7 mouse cellular contexts compared by ENCODE assay signal in the genomic region with DNA sequence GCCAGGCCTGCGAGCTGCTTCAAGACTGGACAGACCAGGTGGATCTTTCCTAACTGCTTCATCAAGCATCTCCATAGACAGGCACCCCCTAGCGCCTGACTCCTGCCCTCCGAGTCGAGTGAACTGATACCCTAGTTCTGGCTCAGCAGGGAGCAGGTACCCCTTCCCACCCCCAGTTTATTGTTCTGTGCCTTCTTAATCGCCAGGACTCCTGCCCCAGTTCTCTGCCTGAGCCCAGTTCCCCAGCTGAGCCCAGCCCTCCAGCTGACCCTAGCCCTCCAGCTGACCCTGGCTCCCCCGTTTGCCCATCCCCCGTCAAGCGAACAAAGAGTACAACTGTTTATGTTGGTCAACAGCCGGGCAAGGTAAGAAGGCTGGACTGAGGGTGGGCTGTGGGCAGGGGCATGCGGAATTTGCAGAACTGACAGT. TPM values are rescaled to one million over a fixed set of nuclear protein-coding genes. Genes with fewer than 3 reads are reported as not detected.
DNase-seq lines count a peak whose midpoint lies in the region; ATAC-seq and TF ChIP-seq lines count a peak whose summit lies in the region.

No protein-coding gene starts in this region.

- H3K4me1 ChIP-seq in lung, embryonic 16.5 days (replicated peaks; ENCODE audit: control insufficient read depth, insufficient read depth, low read length): peaks cover 19% of the 10 kb centered on the region
- H3K4me1 ChIP-seq in embryonic facial prominence, embryonic 14.5 days (ENCODE audit: control insufficient read depth, insufficient read depth, low read length): peaks cover 16% of the 10 kb centered on the region
- H3K4me1 ChIP-seq in limb, embryonic 11.5 days (ENCODE audit: control insufficient read depth, insufficient read depth, low read length): peaks cover 14% of the 10 kb centered on the region

- no peak for TF ChIP-seq CTCF in gastrocnemius, adult 2 months (IDR thresholded peaks at IDR 0.05)

- H3K9me3 ChIP-seq in lung, embryonic 16.5 days (ENCODE audit: control insufficient read depth, low read length): no peaks in the 10 kb centered on the region
- no peaks in the 10 kb centered on the region for H3K9me3 ChIP-seq in embryonic facial prominence, embryonic 14.5 days (ENCODE audit: control insufficient read depth, low read length)
- no peaks in the 10 kb centered on the region for H3K9me3 ChIP-seq in limb, embryonic 11.5 days (ENCODE audit: control insufficient read depth, low read length)

- H3K4me3 ChIP-seq in lung, embryonic 16.5 days (ENCODE audit: low read length): peak overlapping the region; percentile 82
- H3K4me3 ChIP-seq in embryonic facial prominence, embryonic 14.5 days (ENCODE audit: low read depth, low read length): peak overlapping the region; percentile 92
- H3K4me3 ChIP-seq in limb, embryonic 11.5 days (ENCODE audit: low read depth, low read length): peak overlapping the region; percentile 83
- H3K4me3 ChIP-seq in gastrocnemius, adult 2 months: no peak overlapping the region; the same call in 1 of the 2 replicates

- H3K9ac ChIP-seq in lung, embryonic 16.5 days (ENCODE audit: low read length): peak overlapping the region; percentile 87
- peak overlapping the region; percentile 97 for H3K9ac ChIP-seq in embryonic facial prominence, embryonic 14.5 days (ENCODE audit: low read depth, low read length)
- peak overlapping the region; percentile 86 for H3K9ac ChIP-seq in limb, embryonic 11.5 days (ENCODE audit: low read length)

- intact Hi-C loops in gastrocnemius, adult 2 months (cut with DNase I): no loop called here

- no peak for ATAC-seq in lung, embryonic 16.5 days (ENCODE audit: low read depth)
- ATAC-seq in embryonic facial prominence, embryonic 14.5 days (ENCODE audit: low read depth): no peak
- no peak for ATAC-seq in limb, embryonic 11.5 days (ENCODE audit: insufficient number of reproducible peaks, low FRiP score, low TSS enrichment, low read depth)

- 6% methylated on average over 10 of the region's 10 CpGs for WGBS in lung, embryonic 16.5 days
- WGBS in embryonic facial prominence, embryonic 14.5 days: 8% methylated on average over 10 of the region's 10 CpGs
- WGBS in limb, embryonic 11.5 days: 20% methylated on average over 10 of the region's 10 CpGs

- H3K27me3 ChIP-seq in lung, embryonic 16.5 days (ENCODE audit: control insufficient read depth, insufficient read depth, low read depth, low read length): no peaks in the 10 kb centered on the region
- no peaks in the 10 kb centered on the region for H3K27me3 ChIP-seq in embryonic facial prominence, embryonic 14.5 days (replicated peaks; ENCODE audit: control insufficient read depth, insufficient read depth, low read length)
- no peaks in the 10 kb centered on the region for H3K27me3 ChIP-seq in limb, embryonic 11.5 days (ENCODE audit: control insufficient read depth, insufficient read depth, low read length)

- H3K36me3 ChIP-seq in lung, embryonic 16.5 days (ENCODE audit: control insufficient read depth, insufficient read depth, low read length): peaks cover 16% of the 10 kb centered on the region
- peaks cover 48% of the 10 kb centered on the region for H3K36me3 ChIP-seq in embryonic facial prominence, embryonic 14.5 days (ENCODE audit: control insufficient read depth, insufficient read depth, low read length)
- H3K36me3 ChIP-seq in limb, embryonic 11.5 days (ENCODE audit: control insufficient read depth, insufficient read depth, low read length): peaks cover 33% of the 10 kb centered on the region

- no peak for DNase-seq in lung, postnatal 14 days
- peak; percentile 47 for DNase-seq in embryonic facial prominence, embryonic 14.5 days (ENCODE audit: low spot score)
- no peak for DNase-seq in limb, embryonic 11.5 days (ENCODE audit: low spot score)
- peak; percentile 68 for DNase-seq in retina, postnatal 1 day
- no peak for DNase-seq in gastrocnemius, adult 2 months
- no peak for DNase-seq in layer of hippocampus, postnatal 14 days (ENCODE audit: low spot score in 2 of 2)

- H3K27ac ChIP-seq in lung, embryonic 16.5 days (ENCODE audit: low read length): no peak overlapping the region
- H3K27ac ChIP-seq in embryonic facial prominence, embryonic 14.5 days (replicated peaks; ENCODE audit: low read depth, low read length): no peak overlapping the region; the same call in 1 of the 2 replicates
- H3K27ac ChIP-seq in limb, embryonic 11.5 days (replicated peaks; ENCODE audit: low read depth, low read length): no peak overlapping the region
- no peak overlapping the region for H3K27ac ChIP-seq in gastrocnemius, adult 2 months

- peak overlapping the region; percentile 73 for H3K4me2 ChIP-seq in lung, embryonic 16.5 days (ENCODE audit: low read depth, low read length)
- peak overlapping the region; percentile 82 for H3K4me2 ChIP-seq in embryonic facial prominence, embryonic 14.5 days (ENCODE audit: low read depth, low read length)
- H3K4me2 ChIP-seq in limb, embryonic 11.5 days (ENCODE audit: low read depth, severe bottlenecking): peak overlapping the region; percentile 87

RNA-seq across cellular contexts. Expression of gene Cdt1, which starts 1.1 kb away (rescaled TPM):
- polyA plus RNA-seq in lung, embryonic 16.5 days (2015; fragmentation: Nextera tagmentation; extraction: Ambion mirVana): 39.1 and 41.1 TPM in 2 replicates
- polyA plus RNA-seq in embryonic facial prominence, embryonic 14.5 days (2014; fragmentation: Nextera tagmentation; extraction: Ambion mirVana): 32.9 and 33.7 TPM in 2 replicates
- polyA plus RNA-seq in limb, embryonic 11.5 days (2014; fragmentation: Nextera tagmentation; extraction: Ambion mirVana): 46.4 and 51.7 TPM in 2 replicates
- 1 to 10 TPM in 1 of 2 experiments, under 1 TPM in 1; 0.78 to 1.5 TPM for total RNA-seq in gastrocnemius, adult 2 months (2021)
- total RNA-seq in layer of hippocampus, postnatal 14 days (2021): 1 to 10 TPM; 2.0 to 2.9 TPM

RNA-seq across cellular contexts. Expression of gene Aprt, which starts 7.8 kb away (rescaled TPM):
- polyA plus RNA-seq in lung, embryonic 16.5 days (2015; fragmentation: Nextera tagmentation; extraction: Ambion mirVana): 279 and 290 TPM in 2 replicates
- 291 and 314 TPM in 2 replicates for polyA plus RNA-seq in embryonic facial prominence, embryonic 14.5 days (2014; fragmentation: Nextera tagmentation; extraction: Ambion mirVana)
- polyA plus RNA-seq in limb, embryonic 11.5 days (2014; fragmentation: Nextera tagmentation; extraction: Ambion mirVana): 271 and 284 TPM in 2 replicates
- total RNA-seq in gastrocnemius, adult 2 months (2021): 10 to 100 TPM; 40.5 to 44.8 TPM
- total RNA-seq in layer of hippocampus, postnatal 14 days (2021): 10 to 100 TPM; 74.0 to 82.4 TPM

RNA-seq across cellular contexts. Expression of gene Piezo1, which starts 17.8 kb away (rescaled TPM):
- 23.3 and 30.0 TPM in 2 replicates for polyA plus RNA-seq in lung, embryonic 16.5 days (2015; fragmentation: Nextera tagmentation; extraction: Ambion mirVana)
- polyA plus RNA-seq in embryonic facial prominence, embryonic 14.5 days (2014; fragmentation: Nextera tagmentation; extraction: Ambion mirVana): 18.7 and 22.7 TPM in 2 replicates
- polyA plus RNA-seq in limb, embryonic 11.5 days (2014; fragmentation: Nextera tagmentation; extraction: Ambion mirVana): 6.2 and 7.2 TPM in 2 replicates
- 10 to 100 TPM; 11.3 to 25.5 TPM for total RNA-seq in gastrocnemius, adult 2 months (2021)
- total RNA-seq in layer of hippocampus, postnatal 14 days (2021): 1 to 10 TPM; 5.1 to 6.5 TPM

RNA-seq across cellular contexts. Expression of gene Galns, which starts 42.4 kb away (rescaled TPM):
- polyA plus RNA-seq in lung, embryonic 16.5 days (2015; fragmentation: Nextera tagmentation; extraction: Ambion mirVana): 15.0 and 15.2 TPM in 2 replicates
- polyA plus RNA-seq in embryonic facial prominence, embryonic 14.5 days (2014; fragmentation: Nextera tagmentation; extraction: Ambion mirVana): 13.1 TPM in 2 replicates
- polyA plus RNA-seq in limb, embryonic 11.5 days (2014; fragmentation: Nextera tagmentation; extraction: Ambion mirVana): 5.2 and 5.5 TPM in 2 replicates
- 1 to 10 TPM; 1.0 to 1.1 TPM for total RNA-seq in gastrocnemius, adult 2 months (2021)
- total RNA-seq in layer of hippocampus, postnatal 14 days (2021): 10 to 100 TPM; 10.9 to 11.0 TPM

RNA-seq across cellular contexts. Expression of gene Trappc2l, which starts 42.5 kb away (rescaled TPM):
- polyA plus RNA-seq in lung, embryonic 16.5 days (2015; fragmentation: Nextera tagmentation; extraction: Ambion mirVana): 48.0 and 62.6 TPM in 2 replicates
- 66.7 and 74.5 TPM in 2 replicates for polyA plus RNA-seq in embryonic facial prominence, embryonic 14.5 days (2014; fragmentation: Nextera tagmentation; extraction: Ambion mirVana)
- polyA plus RNA-seq in limb, embryonic 11.5 days (2014; fragmentation: Nextera tagmentation; extraction: Ambion mirVana): 45.0 and 45.4 TPM in 2 replicates
- 10 to 100 TPM; 39.3 to 45.5 TPM for total RNA-seq in gastrocnemius, adult 2 months (2021)
- 10 to 100 TPM; 75.0 to 78.4 TPM for total RNA-seq in layer of hippocampus, postnatal 14 days (2021)

Comparison
In these comparisons a context has a peak if more than half of its experiments do, and no peak if none do; other contexts are left out.
1. DNase-seq: peak in embryonic facial prominence, embryonic 14.5 days (single experiment) and retina, postnatal 1 day (single experiment); none in lung, postnatal 14 days (single experiment), limb, embryonic 11.5 days (single experiment), gastrocnemius, adult 2 months (single experiment) and layer of hippocampus, postnatal 14 days (0 of 2).
2. Peak in every context shown above with its lines, with median percentiles within 50 percentile points of each other: H3K4me2 ChIP-seq and H3K9ac ChIP-seq.